14 mouse cellular contexts compared by ENCODE assay signal in genomic region chr4:82392496-82392895, GRCm38 (mm10).
A peak's percentile ranks its signal among the peaks of the same experiment; 100 is the strongest.
DNase-seq lines count a peak whose midpoint lies in the region; ATAC-seq and TF ChIP-seq lines count a peak whose summit lies in the region.
"Had no signal": no experiment of that assay in that cellular context is flagged by ENCODE, and none has a peak within 500 bp of the region (broad histone marks: within the 10 kb centered on the region; RNA-seq: fewer than 3 reads in every experiment).

No protein-coding gene starts in this region.

- no peak for TF ChIP-seq CTCF in liver, adult 2 months (IDR thresholded peaks at IDR 0.05; ENCODE audit: low read depth, low read length)
- TF ChIP-seq CTCF in liver, postnatal 0 days (IDR thresholded peaks at IDR 0.05; ENCODE audit: low read depth) = no peak

- peak overlapping the region; percentile 23 for H3K4me2 ChIP-seq in embryonic facial prominence, embryonic 14.5 days (ENCODE audit: low read depth, low read length)
- peak overlapping the region; percentile 42 for H3K4me2 ChIP-seq in liver, postnatal 0 days (ENCODE audit: low read depth, low read length)
- H3K4me2 ChIP-seq: forebrain, embryonic 13.5 days had no signal

- no peak for ATAC-seq in embryonic facial prominence, embryonic 14.5 days (ENCODE audit: low read depth)
- ATAC-seq in liver, postnatal 0 days = no peak
- ATAC-seq: activated CD4-positive, CD25-positive, alpha-beta regulatory T cell, adult 4 months; forebrain, embryonic 13.5 days had no signal

- H3K27me3 ChIP-seq in liver, adult 2 months (ENCODE audit: control insufficient read depth, insufficient read depth, low read length) = no peaks in the 10 kb centered on the region
- no peaks in the 10 kb centered on the region for H3K27me3 ChIP-seq in embryonic facial prominence, embryonic 14.5 days (replicated peaks; ENCODE audit: control insufficient read depth, insufficient read depth, low read length)
- no peaks in the 10 kb centered on the region for H3K27me3 ChIP-seq in liver, postnatal 0 days (ENCODE audit: insufficient read depth, low read length)
- H3K27me3 ChIP-seq: forebrain, embryonic 13.5 days had no signal

- WGBS in liver, adult 2 months = 46% methylated on average over 9 of the region's 9 CpGs
- 37% methylated on average over 9 of the region's 9 CpGs for WGBS in embryonic facial prominence, embryonic 14.5 days
- 79% methylated on average over 9 of the region's 9 CpGs for WGBS in liver, postnatal 0 days (ENCODE audit: insufficient replicate concordance)

- DNase-seq in heart, adult 11 months = peak; percentile 81
- no peak for DNase-seq in heart, postnatal 4 days
- DNase-seq in liver, adult 2 months (ENCODE audit: extremely low read depth, low read depth, low spot score) = no peak
- no peak for DNase-seq in liver
- DNase-seq in embryonic facial prominence, embryonic 14.5 days (ENCODE audit: low spot score) = peak; percentile 72
- DNase-seq in liver, postnatal 0 days = no peak
- DNase-seq in cerebellum, adult 9-10 months = no peak
- DNase-seq in spleen, postnatal 4 days (ENCODE audit: low spot score in 2 of 2) = no peak
- DNase-seq: cerebellum, adult 2 months; embryo, embryonic 11 days; left cerebral cortex, postnatal 4 days; thymus, postnatal 14 days had no signal

- no peaks in the 10 kb centered on the region for H3K36me3 ChIP-seq in liver, adult 2 months (ENCODE audit: control insufficient read depth, insufficient read depth, low read length)
- no peaks in the 10 kb centered on the region for H3K36me3 ChIP-seq in embryonic facial prominence, embryonic 14.5 days (ENCODE audit: control insufficient read depth, insufficient read depth, low read length)
- H3K36me3 ChIP-seq in liver, postnatal 0 days (replicated peaks; ENCODE audit: insufficient read depth, low read length) = no peaks in the 10 kb centered on the region

- no peak for TF ChIP-seq POLR2A in liver, adult 2 months (IDR thresholded peaks at IDR 0.05; ENCODE audit: extremely low read depth, insufficient read depth, low read length)

- H3K4me1 ChIP-seq in liver, adult 2 months (ENCODE audit: control insufficient read depth, insufficient read depth, low read length) = peaks cover 29% of the 10 kb centered on the region
- H3K4me1 ChIP-seq in embryonic facial prominence, embryonic 14.5 days (ENCODE audit: control insufficient read depth, insufficient read depth, low read length) = peaks cover 32% of the 10 kb centered on the region
- H3K4me1 ChIP-seq in liver, postnatal 0 days (ENCODE audit: insufficient read depth) = peaks cover 11% of the 10 kb centered on the region; the same call in 1 of the 2 replicates

- TF ChIP-seq EP300 in liver, postnatal 0 days (IDR thresholded peaks at IDR 0.05; ENCODE audit: low read depth) = no peak

- H3K27ac ChIP-seq in liver, adult 2 months (replicated peaks; ENCODE audit: insufficient read depth, low read depth, low read length) = peak overlapping the region; percentile 77
- H3K27ac ChIP-seq in embryonic facial prominence, embryonic 14.5 days (replicated peaks; ENCODE audit: low read depth, low read length) = peak overlapping the region; percentile 81
- H3K27ac ChIP-seq in liver, postnatal 0 days (ENCODE audit: low read depth) = peak overlapping the region; percentile 79
- H3K27ac ChIP-seq: forebrain, embryonic 13.5 days had no signal

- H3K4me3 ChIP-seq in liver, adult 2 months (ENCODE audit: insufficient read depth, low read depth, low read length) = no peak overlapping the region
- H3K4me3 ChIP-seq in embryonic facial prominence, embryonic 14.5 days (ENCODE audit: low read depth, low read length) = no peak overlapping the region
- H3K4me3 ChIP-seq in liver, postnatal 0 days (ENCODE audit: low read depth, low read length) = no peak overlapping the region
- H3K4me3 ChIP-seq: forebrain, embryonic 13.5 days had no signal

- no peak overlapping the region for H3K9ac ChIP-seq in liver, adult 2 months (ENCODE audit: low read depth, low read length)
- no peak overlapping the region for H3K9ac ChIP-seq in embryonic facial prominence, embryonic 14.5 days (ENCODE audit: low read depth, low read length)
- H3K9ac ChIP-seq in liver, postnatal 0 days (replicated peaks) = peak overlapping the region; percentile 23; the same call in 1 of the 2 replicates
- H3K9ac ChIP-seq: forebrain, embryonic 13.5 days had no signal

- peaks cover 11% of the 10 kb centered on the region; the same call in 1 of the 2 replicates for H3K79me2 ChIP-seq in liver, adult 2 months (ENCODE audit: control insufficient read depth, insufficient read depth, low read length)

- H3K9me3 ChIP-seq in embryonic facial prominence, embryonic 14.5 days (ENCODE audit: control insufficient read depth, low read length) = no peaks in the 10 kb centered on the region
- H3K9me3 ChIP-seq in liver, postnatal 0 days (ENCODE audit: low read length) = no peaks in the 10 kb centered on the region
- H3K9me3 ChIP-seq: forebrain, embryonic 13.5 days had no signal

Comparison
In these comparisons a context has a peak if more than half of its experiments do, and no peak if none do; other contexts are left out.
1. DNase-seq: peak in heart, adult 11 months (single experiment) and embryonic facial prominence, embryonic 14.5 days (single experiment); none in heart, postnatal 4 days (single experiment), liver, adult 2 months (single experiment), liver (single experiment), liver, postnatal 0 days (single experiment), cerebellum, adult 9-10 months (single experiment) and spleen, postnatal 4 days (0 of 2).
2. Peak in every context shown above with its lines, with median percentiles within 50 percentile points of each other: H3K27ac ChIP-seq.